Mouse (Mus musculus): ENCODE measurements around the gene Nfkbia.

Nfkbia gene

DNA sequence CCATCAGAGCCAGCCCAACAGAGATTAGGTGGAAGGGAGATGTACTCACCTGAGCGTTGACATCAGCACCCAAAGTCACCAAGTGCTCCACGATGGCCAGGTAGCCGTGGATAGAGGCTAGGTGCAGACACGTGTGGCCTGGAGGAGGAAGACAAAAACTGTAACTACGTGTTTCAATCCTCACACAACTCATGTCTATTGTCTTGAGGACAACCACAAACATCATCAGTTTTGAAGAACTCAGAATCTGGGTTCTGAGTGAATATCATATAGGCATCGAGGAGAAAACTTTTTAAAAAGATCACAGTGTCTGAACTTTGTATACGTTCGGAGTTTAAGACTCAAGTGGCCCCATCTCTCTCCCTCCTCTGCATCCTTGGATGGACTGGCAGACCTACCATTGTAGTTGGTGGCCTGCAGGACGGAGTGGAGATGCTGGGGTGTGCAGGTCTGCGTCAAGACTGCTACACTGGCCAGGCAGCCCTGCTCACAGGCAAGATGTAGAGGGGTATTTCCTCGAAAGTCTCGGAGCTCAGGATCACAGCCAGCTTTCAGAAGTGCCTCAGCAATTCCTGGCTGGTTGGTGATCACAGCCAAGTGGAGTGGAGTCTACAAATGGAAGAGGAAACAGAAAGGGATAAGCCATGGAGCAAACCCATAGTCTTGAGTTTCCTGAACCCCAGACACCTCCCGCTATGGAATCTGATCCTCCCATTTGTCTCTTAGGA, 1.6 kb downstream of the Nfkbia start:
- no peak for DNase-seq (ENCODE audit: low read depth, low spot score)

DNA sequence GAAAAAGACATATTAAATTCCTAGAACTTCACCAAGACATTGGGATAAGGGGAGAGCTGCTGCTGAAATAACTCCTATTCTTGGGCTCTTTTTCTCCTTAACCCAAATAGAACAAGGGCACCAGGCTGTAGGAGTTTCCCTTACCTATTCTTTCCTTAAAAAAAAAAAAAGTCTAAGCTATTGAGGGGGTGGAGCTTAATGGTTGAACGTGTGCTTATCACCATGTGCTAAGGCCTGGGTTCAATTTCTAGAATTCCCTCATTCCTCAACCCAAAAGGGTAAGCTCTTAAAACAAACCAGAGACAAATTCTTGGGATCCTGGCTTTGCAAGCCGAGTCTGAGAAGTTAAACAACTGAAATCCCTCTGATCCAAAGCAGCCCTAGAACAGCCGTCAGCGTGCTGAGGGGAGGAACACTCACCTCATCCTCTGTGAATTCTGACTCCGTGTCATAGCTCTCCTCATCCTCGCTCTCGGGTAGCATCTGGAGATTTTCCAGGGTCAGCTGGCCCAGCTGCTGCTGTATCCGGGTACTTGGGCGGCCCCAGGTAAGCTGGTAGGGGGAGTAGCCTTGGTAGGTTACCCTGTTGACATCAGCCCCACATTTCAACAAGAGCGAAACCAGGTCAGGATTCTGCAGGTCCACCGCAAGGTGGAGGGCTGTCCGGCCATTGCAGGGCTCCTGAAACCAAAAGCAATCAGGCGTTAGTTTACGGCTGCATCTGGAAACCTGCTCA, 2.3 kb downstream of the Nfkbia start:
- DNase-seq (ENCODE audit: low read depth, low spot score) = no peak

DNA sequence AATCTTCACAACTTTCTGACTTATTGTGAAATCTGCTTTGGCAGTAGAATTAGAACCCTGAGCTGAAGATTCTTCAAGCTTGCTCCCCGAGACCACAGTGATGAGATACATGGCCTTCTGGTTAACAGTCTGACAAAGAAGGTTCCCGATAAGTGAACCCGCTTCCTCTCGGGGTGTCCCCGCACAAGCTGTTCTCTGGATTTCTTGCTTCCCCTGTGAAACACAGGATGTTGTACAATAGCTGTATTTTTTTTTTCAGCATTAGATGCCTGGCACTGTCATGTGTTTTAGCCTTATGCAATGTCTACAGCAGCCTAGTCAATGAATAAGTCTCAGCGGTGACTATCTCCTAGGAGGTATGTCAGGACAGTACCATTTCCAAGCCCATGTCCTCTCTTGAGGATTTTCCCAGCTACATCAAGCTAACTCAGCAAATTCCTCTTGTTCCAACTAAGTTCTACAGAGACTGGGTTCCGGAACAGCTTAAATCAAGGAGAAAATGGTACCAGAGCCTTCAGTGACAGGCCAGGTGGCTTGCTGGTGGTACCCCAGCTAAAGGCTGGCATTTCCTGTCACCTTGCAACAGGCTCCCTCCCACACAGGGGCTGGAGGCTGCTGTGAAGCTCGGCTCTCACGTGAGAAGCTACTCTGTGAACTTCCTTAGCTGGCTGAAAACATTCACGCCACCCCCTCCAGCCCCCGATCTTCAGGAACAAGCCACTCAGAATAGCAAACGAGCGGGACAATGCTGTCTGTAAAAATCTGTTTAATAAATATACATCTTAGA, 3.6 kb downstream of the Nfkbia start:
- no peak for DNase-seq (ENCODE audit: low read depth, low spot score)

DNA sequence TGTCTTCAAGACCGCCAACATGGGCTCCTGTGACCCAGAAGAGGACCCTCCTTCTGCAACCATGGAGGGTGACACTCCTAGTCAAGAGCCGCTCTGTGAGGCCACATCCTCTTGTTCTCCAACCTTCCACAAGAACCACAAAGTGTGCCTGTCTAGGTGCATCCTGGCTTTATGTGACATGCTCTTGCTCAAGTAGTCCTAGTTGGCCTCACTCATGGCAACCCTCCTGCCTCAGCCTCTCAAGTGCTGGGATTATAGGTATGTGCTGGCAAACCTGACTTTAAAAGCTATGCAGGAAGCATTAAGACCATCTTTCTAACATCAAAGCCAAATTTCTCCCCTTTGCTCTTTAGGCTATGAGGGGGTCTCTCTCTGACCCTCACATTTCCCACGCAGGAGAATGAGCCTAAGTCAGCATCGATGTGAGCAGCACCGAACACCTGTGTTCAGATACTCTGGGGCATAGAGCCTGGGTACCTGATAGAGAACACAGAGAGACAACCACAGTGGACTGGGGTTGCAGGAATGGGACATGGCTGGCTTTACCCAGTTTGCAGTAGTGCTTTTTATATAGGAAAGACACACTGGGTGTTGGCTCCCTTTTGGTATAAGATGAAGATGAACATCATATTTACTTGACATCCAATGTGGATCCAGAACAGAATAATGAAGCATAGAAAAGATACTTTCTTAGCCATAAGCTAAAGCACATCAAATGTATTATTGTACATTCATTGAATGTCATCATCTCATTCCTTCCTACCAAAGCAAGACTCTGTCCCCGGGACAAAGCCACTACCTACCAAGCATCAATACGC, 4.4 kb downstream of the Nfkbia start:
- no peak for DNase-seq (ENCODE audit: low read depth, low spot score)

DNA sequence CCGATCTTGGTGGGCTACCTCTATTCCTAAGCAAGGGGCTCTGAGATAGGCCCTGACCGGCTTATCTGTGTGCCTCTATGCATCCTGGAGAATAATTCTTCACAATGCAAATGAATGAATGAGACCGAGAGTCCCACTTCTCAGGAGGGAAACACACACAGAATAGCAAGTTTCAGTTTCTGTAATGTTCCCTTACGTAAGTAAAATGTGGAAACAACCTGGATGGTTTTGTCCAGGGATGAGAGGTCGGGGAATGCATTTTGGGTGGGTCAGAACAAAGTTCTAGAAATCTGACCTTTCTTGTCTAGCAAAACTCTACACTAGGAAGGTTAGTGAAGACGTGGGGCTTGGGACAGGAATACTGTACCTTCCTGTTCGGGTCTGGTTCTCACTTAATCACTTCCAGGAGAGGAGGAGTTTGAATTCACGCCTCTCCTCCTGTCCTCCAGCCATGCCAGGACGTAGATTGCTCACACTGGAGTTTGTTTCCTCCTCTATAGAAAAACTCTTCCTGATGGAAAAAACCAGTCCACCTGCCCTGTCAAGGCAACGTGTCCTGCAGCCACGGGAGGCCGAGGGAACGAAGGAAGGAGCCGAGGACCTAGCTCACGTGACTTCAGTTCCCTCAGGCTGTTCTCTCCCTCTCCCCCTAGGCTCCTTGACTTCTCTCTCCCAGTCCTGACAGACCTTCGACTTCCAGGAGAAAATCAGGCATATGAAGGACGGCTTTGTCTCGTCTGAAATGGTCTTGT, 5.3 kb downstream of the Nfkbia start:
- no peak for DNase-seq (ENCODE audit: low read depth, low spot score)

DNA sequence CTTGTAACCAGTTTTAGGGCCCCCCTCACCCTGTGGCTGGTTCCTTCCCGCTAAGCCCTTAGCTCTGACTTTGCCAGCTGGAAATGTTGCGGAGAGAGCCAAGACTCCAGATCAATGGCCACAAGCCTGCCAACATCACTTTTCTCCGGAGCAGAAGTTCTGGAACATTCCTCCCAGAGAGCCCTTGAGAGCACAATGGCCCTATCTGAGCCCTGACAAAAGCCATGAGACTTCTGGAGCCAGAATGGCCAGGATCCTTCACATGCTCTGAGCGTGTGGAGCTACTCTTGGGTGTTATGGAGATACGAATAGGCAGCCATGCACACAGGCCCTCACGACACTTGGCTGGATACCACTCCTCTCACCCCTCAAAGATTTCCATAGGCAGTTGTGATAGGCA, 7.6 kb downstream of the Nfkbia start:
- DNase-seq (ENCODE audit: low read depth, low spot score) = no peak

DNA sequence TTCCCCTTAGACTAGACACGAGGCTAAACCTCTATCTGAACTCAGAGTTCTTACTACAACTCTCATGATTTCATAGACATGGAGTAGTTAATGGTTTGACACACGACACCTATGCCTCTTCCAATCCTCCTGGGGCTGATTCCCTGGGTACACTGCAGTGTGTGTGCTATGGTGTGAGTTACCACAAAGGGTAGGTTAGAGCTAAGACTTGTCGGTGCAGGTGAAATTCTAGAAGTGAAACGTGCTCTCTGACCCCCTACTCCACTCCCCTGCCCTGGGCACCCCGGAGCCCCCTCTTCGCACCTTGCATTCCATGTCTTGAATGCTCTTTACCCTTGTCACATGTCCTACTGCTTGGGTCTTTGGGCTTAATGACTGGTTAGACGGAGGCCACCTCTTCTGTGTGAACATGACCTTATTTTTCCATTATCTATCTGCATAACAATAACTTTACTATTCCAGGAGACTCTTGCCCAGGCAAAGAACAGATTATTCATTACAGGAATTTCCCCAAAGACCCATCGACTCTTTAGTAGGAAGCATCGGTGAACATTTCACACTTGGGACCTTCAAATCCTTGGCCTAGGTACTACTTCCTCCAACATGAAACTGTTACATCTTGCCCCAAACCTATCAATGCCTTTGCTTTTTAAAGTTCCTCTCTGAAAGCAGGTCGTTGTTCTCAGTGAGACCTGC, 8.2 kb downstream of the Nfkbia start:
- DNase-seq (ENCODE audit: low read depth, low spot score) = no peak

DNA sequence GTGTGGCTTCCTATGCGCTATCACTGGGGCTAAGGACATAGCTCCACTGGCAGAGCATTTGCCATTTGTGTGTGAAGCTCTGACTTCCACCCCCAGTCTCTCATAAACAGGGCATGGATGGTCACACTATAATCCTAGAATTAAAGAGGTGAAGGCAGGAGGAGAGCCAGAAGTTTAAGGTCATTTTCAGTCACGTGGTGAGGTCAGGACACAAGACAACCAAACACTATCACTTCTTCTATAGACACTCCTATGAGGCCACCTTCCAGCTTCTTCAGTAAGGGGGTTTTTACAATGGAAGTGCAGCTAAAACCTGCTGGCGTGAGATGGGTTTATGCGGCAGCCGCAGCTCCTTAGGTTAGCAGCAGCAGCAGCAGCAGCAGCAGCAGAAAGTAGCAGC, 8.9 kb downstream of the Nfkbia start:
- DNase-seq (ENCODE audit: low read depth, low spot score) = no peak

DNA sequence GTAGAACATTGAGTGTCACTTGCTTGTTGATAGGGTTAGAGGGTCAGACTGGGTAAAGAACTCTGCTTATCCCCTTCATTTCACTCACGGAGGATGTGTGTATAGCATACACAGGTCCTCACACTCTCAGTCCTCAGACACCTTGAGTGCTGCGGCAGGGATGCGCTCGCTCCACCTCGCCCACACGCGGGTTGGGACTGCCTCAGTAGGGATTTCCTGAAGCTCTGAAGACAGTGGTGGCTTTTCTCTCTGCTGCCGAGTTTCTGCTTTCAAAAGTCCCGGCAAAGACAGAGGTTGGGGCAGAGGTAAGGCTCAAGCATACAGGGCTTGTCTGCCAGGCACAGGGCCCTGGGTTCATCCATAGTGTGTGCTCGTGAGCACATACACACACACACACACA, 9.7 kb downstream of the Nfkbia start:
- DNase-seq (ENCODE audit: low read depth, low spot score) = no peak

DNA sequence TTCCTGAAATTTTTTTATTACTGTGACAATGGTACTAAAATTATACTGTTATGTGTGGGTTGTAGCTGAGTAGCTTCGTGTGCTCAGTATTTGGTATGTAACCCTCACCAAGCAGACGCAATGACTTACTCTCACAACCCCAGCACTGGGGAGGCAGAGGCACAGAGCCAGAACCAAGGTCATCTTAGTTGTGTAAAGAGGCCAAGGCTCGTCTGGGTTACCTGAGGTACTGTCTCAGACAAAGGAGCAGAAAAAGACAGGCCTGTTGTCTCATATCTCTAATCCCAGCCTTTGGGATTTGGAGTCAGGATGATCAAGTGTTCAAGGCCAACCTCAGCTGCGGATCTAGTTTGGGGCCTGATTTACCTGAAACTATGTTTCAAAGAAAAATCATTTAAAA, 10.7 kb downstream of the Nfkbia start:
- no peak for DNase-seq (ENCODE audit: low read depth, low spot score)

DNA sequence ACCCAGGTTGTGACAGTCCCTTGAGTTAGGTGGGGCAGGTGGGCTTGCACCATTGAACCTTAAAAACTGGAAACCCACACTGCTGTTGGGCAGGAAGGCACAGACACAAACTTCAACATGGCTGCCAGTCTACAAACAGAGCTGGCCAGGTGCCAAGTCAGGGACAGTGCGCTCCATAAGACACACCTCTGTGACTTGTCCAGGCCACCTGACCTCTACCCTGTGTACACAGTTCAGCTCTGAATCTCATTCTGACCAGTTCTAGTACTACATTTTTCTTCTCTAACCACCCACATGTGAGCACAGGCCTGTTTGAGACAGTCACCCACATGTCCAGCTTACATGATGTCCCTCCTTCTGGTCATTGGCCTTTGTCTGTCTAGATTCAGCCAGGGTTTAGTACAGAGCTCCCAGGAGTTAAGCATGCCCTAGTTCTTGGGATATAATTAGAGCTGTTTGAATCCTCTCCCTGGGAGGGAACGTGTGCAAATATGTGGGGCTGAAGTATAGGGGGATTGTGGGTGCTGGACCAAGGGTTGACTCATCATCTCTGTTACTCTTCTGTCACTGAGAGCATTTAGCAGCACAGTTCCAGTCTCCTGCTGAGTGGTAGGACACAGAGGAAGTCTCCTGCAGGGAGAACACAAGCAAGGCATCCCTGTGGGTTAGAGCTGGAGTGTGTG, 11.8 kb downstream of the Nfkbia start:
- no peak for DNase-seq (ENCODE audit: low read depth, low spot score)

DNA sequence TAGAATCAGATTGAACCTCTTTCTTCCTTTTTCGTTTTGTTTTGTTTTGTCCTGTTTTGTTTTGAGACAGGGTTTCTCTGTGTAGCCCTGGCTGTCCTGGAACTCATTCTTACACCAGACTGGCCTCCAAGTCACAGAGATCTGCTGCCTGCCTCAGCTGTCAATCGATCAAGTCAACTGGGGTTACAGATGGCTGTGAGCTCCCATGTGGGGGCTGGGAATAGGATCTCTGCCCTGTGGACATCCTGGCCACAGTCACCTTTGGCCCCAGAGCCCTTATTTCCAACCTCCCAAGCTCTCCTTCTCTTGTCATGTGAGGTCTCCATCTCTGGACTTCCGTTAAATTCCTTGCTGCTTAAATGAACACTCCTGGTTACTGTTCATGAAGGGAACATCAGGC, 13.5 kb downstream of the Nfkbia start:
- DNase-seq (ENCODE audit: low read depth, low spot score) = no peak

DNA sequence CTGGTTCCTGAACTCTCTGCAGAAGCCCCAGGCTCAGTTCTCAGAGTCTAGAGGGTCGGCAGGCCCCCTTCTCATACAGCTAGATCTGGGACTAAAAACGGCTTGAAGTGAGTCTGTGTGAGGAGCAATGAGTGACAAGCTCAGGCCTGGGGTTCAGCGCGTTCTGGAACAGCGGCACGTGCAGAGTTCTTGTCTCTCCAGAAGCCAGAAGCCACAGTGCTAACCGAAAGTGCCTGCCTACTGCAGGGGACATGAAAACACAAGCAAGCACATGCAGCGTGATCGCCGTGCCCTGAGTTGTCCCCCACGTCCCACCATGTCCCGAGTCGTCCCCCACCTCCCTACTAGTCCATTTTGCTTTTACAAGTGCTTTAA, 18.3 kb downstream of the Nfkbia start:
- DNase-seq (ENCODE audit: low read depth, low spot score) = no peak

DNA sequence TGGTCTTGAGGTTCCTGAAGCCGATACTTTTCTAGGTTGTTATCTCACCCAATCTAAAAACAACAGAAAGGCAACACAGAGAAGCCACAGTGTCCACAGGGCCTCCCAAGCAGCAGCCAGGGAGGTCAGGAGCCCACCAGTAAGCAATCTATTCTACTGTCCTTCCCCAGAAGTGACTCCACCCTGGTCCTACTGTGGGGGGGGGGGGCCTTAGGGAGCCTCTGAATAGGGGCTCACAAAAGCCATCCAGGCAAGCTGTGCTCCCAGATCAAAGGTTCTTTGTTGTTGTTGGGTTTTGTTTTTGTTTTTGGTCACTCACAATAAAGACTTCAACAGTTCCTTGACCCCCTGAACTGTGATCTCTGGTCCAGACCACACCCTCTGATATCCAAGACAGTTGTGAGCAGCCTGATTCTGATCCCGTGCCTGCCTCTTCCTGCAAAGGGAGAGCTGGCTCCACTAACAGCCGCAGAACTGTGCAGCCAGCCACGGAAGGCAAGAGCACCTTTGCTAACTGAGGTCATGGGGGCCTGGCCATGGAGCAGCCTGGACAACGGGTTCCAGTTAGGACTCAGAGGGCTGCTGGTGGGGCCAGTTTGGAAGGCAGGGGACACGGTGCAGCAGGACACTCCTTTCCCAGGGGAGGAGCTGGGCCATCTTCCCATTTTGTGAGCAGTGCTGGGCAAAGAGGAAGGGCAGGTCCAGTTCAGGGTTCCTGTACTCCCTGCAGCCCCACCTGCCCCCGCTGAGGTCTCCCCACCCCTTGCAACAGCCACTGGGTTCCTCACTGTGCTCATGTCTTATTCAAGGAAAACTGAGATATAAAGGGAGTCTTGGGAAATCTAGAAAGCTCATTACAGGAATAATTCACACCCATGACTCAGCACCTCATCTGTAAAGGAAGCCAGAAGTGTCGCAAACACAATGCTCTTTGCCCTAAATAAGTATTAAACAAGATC, 18.9 kb downstream of the Nfkbia start:
- DNase-seq (ENCODE audit: low read depth, low spot score) = no peak

DNA sequence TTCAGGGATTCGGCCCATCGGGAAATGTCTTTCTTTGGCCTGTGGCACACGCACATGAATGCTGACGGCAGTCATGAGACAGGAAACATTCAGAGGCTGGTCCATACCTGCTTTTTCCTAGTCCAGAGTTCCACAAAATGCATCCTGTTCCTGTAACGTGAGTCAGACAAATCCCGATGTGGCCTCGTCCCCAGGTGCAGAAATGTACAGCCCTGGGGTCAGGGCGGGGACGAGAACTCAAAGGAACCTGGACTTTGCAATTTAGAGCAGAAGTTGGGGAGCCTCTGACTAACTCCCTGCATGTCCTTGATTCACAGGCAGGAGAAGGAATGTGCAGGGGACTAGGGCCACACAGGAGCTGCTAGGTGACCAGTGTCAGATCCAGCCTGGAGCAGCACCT, 21.1 kb downstream of the Nfkbia start:
- DNase-seq (ENCODE audit: low read depth, low spot score) = no peak

DNA sequence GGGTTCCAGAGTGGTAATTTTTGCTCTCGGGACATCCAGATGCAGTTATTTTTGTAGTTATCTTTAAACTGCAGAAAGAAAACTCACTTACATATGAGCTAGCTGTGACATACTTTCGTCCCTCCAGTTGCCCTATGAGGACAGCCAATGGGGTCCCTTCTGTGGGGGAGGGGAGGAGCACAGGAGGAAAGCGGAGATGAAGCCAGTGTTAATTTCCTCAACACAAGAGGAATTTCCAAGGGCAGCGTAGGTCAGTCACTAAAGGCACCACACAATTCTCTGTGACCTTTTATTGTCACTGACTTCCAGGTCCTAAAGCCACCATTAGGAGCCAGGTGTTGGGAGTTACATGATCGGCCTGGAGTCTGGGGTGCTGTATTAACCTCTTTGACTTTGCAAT, 22.0 kb downstream of the Nfkbia start:
- no peak for DNase-seq (ENCODE audit: low read depth, low spot score)

DNA sequence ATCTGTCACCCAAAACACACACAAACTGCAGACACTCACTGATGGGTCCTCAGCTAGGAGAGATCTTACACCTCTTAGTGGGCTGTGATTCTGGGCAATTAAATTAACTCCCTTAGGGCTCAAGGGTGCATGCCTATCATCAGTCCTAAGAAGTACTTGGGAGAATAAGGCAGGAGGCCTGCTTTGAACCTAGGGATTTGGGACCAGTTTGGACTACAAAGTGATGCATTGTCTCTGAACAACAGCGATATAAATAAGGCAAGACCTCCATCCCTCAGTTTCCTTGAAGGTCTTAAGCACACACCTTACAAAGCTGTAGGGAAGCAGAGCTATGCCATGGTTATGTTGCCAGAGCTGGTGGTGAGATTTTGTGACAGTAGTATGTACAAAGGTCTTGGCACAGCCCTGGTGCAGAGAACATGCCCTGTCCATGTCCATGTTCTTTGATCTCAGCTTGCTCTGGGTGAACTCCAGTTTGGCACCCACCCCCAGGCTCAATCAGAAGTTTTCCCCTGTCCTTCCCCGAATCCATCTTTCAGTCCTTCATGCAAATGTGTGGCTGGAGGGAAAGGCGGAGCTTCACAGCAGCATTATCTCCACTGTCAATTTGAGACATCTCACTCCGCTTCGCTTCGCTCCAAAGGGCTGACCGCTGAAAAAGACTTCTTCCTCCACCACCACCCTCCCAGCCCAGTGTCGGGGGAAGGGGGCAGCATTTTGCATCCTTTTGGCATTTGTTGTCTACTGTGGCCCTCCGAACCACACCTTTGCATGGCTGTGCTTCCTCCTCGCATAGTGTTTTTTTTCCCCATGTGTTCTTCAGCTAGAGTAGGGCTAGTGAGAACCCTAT, 24.9 kb downstream of the Nfkbia start:
- no peak for DNase-seq (ENCODE audit: low read depth, low spot score)

DNA sequence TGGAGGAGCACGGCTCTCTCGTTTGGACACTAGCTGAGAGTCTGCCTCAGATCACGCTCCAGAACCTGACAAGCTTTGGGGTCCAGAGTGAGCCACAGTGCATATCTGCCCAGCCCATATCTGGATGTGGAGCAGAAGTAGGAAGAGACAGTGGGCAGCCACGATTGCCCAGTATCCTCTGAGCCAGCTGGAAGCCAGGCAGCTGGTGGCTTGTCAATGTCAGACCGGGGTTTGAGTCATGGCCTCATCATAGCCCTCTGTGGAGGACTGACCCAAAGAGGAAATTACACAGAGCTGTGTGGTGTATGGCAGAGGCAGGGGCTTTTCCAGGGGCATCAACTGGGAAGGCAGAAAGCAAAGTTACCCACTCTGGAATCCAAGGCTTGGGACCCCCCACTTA, 25.6 kb downstream of the Nfkbia start:
- no peak for DNase-seq (ENCODE audit: low read depth, low spot score)
